Mouse (Mus musculus): ENCODE measurements at regions not wholly inside any gene's neighbourhood (a gene's known extent, or its start where the extent isn't known, plus 50 kb on each side); places are given as distances from the start of the nearest gene placed in this dataset.

DNA sequence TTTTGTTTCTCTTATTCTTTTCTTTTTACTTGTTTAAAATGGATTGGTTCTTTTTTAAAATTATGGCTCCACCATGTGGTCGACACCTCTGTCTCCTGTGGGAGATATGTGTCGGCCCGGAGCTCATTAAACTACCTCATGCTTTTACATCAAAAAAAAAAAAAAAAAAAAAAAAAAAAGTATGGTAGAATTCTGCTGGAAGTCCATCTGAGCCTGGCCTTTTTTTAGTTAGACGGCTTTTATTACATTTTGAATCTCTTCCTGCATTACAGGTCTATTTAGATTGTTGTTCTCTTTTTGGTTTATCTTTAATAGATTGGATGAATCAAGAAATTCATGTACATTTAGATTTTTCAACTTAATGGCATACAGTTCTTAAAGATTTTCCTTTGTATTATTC lies 350.8 kb upstream of the Ascc3 start:
- DNase-seq (ENCODE audit: inconsistent ontology term) = no peak

DNA sequence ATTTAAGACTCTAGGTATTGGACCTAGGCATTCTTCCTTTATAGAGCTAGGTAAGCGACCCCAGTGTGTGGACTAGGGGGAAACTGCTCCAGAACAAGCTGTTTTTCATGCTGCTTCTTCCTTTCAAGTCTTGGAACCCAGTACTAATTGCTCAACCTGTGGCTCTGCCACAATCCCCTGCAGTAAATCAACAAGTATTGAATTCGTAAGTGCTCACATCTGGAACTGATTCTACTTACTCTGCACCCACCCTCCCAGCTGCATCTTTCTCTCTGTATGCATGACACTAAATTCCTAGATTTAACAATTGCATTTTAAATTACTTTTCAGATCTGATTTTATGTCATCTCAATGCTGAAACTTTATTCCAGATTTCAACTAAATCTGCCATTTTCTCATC lies 388.9 kb upstream of the Ascc3 start:
- DNase-seq (ENCODE audit: inconsistent ontology term) = no peak

DNA sequence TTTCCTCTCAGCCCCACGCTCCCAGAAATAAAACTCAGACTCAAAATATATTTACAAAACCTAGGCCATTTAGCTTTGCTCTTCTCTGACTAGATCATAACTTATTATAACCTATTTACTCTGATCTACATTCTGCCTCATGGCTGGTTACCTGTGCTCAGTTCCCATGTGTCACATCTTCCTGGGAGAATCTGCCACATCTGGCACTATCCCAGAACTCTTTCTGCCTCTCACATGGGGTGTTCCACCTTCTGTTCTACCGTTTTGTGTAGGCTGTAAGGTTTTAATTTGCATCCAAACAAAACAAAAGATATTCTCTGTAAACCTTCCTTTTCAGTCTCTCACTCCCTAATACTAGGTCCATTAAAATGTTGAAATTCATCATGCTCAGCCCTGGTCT lies 390.8 kb upstream of the Ascc3 start:
- DNase-seq (ENCODE audit: inconsistent ontology term) = no peak

DNA sequence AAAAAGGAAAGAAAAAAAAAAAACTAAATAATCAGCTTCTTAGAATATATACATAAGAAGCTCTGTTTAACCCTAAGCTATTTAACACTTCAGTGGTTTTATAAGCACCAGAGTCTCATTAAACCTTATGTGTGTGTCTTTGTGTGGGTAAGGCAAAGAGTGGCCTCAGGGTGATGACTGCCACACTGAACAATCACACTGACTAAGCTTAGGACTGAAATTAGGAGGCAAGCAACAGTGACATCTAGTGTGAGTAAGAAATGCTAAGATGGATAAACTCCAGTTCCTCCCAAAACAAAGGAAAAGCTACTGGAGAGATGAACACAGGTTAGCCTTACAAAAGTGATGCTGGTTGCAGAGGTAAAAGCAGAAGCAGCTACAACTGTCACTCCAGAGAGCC lies 392.6 kb upstream of the Ascc3 start:
- peak; percentile 40 for DNase-seq (ENCODE audit: inconsistent ontology term)

DNA sequence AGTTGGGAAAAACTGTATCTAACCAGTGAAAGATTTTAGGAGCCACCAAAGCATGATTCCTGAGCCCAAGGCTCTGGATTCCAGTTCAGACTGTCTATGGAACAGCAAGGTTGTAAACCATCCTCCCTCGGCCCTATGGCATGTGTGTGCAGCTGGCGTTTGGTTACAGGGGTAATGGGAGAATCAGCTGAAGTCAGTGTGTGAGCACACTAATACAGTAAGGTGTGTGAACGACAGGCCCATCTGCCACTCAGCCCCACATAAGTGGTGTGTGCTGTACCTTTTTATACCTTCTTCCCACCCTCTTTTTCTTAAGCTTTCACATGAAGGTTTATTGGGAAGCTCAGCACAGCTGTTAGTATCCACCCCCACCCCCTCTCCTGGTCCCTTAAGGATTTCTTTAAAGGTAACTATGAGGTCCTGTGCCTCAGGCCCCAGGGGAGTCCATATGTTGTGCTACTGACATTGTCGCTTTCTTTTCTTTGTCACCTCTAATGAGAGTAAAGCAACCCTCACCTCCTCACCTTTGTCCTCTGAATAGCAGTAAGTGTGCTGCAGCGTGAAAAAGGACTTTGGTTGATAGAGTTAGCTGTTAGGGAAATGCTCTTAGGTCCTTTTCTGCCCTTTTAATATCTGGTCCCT lies 394.5 kb upstream of the Ascc3 start:
- DNase-seq (ENCODE audit: inconsistent ontology term) = no peak

DNA sequence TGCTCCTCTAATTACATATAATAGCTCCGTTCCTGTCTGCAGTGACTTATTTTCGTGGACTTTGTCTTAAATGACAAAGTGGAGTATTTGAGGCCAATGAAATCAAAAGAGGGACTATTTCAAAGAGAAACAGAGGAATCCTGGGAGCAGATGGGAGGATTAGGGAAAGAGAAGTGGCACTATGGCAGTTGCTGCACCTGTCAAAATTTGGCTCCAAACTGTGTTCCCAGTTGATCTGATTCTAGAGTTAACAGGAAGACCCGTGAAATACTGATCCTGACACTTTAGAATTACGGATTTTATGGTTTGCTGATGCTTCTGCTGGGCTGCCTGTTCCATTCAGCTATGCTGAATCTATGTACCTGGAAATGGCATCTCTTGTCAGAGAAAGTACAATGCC lies 401.7 kb upstream of the Grik2 start:
- no peak for DNase-seq (ENCODE audit: inconsistent ontology term)

DNA sequence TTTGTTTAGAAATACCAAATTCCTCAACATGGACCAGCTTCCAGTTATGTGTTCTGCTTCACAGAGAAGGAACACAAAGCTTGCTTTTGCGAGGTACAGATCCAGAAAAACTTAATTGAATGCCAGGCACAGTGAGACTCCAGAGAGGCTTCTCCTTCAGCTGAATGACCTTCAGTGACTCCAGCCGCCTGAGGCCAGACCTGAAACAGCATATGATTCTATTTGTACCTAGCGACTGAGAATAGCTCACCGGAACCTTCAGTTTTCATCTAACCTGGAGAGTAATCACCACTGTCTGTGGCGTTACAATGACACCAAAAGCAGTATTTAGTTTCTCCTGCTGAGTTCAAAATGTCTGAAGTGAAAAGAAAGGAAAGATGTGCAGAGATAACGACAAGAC lies 380.6 kb upstream of the Grik2 start:
- DNase-seq (ENCODE audit: inconsistent ontology term) = peak; percentile 12

DNA sequence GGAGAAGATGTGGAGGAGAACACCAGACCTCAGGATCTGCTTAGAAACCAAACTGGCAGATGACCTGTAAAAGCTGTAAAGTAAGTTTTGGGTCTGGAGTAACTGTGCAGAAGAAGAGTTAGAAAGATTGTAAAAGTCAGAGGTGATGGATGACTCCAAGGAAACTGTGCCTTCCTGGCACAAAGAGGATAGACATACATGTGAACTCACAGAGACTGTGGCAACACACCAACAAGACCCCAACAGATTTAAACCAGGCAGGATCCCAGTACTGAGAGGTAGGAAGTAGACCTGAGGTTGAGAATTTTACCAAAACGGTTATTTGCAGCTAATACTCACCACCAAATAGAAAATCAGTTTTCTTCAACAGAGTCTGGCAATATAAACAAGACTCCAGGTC lies 349.8 kb upstream of the Grik2 start:
- DNase-seq (ENCODE audit: inconsistent ontology term) = no peak

DNA sequence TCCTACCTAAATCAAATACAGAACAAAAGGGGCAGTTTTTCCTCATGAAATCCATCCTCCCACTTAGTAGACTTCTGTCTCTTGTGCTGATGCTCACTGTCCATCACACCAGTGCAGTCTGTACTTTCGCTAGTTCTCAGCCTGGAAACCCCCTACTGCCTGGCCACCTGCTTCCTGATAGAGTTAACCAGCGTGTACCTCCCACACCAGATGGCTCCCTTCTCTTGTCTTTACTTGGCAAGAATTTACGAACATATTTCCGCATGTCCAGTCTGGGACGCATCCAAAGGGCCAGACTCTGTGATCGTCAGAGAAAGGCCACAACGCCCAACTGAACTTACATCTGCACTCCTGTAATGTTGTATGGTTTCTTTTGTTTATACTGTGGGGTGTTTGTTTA lies 349.2 kb upstream of the Grik2 start:
- peak; percentile 2 for DNase-seq (ENCODE audit: inconsistent ontology term)

DNA sequence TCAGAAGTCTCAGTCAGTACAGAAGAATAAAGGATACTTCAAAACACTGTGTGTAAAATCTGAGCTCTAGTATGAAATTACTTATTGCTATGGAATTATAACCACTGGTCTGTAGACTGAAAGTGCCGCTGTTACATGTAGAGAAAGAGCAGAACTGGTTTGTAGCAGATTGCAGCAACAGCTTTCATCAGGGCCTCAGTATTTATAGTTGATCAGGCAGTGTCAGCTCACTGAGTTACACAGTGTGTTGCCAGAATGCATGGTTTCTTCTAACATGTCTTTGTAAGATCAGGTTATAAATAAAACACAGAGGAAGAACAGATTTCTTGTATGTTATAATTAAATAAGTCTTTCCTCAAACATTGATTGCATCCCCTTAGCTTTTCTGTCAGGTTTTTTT lies 347.6 kb upstream of the Grik2 start:
- no peak for DNase-seq (ENCODE audit: inconsistent ontology term)

DNA sequence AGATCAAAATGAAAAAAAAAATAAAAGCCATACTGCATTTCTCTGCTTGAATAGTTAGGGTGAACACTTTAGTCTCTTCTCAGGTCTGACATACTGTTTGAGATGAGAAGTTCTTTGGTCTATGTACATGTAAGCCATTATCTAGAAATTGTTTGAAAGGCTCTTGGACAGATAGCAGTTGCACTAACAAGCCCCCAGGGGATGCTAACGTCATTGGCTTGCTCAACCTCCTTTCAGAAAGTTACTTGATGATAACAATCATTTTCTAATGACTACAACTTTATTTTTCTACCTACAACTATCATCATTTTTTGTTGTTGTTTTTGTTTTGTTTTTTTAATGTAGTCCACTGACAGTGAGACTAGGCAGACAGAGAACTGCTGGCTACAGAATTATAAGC lies 346.9 kb upstream of the Grik2 start:
- no peak for DNase-seq (ENCODE audit: inconsistent ontology term)
